In the genomic region with DNA sequence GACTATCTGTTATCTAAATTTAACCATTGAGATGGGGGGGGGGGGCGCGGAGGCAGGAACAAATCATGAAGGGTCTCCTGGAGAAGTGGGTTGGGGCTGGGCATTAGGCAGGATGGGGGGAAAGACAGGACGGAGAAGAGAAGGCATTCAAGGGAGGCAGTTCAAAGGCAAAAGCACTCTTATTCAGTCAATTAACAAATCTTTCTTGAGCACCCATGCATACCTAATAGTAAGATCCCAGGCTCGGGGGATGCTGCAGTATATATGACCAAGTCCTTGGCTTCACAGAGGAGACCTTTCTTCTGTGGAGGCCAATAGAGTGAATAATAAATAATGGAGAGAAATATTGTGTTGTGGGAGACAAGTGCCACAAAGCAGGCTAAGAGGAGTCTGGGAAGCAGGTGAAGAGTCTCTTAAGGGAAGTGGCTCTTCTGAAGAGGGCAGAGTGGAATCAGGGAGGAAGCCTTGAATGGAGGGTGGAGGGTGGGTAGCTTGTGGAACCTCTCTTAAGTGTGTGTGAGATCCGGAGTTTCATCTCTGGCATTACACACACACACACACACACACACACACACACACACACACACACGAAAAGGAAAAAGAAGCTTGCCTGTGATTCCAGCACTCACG, we compare ENCODE assay signal across 11 mouse cellular contexts. TPM values are rescaled to one million over a fixed set of nuclear protein-coding genes. Genes with fewer than 3 reads are reported as not detected.
DNase-seq lines count a peak whose midpoint lies in the region; ATAC-seq and TF ChIP-seq lines count a peak whose summit lies in the region.
"Had no signal": no experiment of that assay in that cellular context is flagged by ENCODE, and none has a peak within 500 bp of the region (broad histone marks: within the 10 kb centered on the region; RNA-seq: fewer than 3 reads in every experiment).

No protein-coding gene starts in this region.

- H3K4me2 ChIP-seq in heart, embryonic 11.5 days, result peak overlapping the region; percentile 60
- peak overlapping the region; percentile 46 for H3K4me2 ChIP-seq in forebrain, embryonic 12.5 days
- H3K4me2 ChIP-seq in intestine, postnatal 0 days (replicated peaks; ENCODE audit: low read depth), result peak overlapping the region; percentile 44; the same call in 1 of the 2 replicates
- peak overlapping the region; percentile 33 for H3K4me2 ChIP-seq in midbrain, embryonic 13.5 days (replicated peaks)

- no peak for DNase-seq in heart, adult 9 months (ENCODE audit: low spot score in 2 of 2)
- no peak for DNase-seq in gastrocnemius, adult 18-20 months (ENCODE audit: low spot score)
- no peak for DNase-seq in natural killer cell, adult 2 months (ENCODE audit: low spot score in 2 of 2)
- DNase-seq in adrenal gland, adult 8-10 months, result no peak
- DNase-seq: gastrocnemius, postnatal 25 days; kidney, adult 9 months had no signal

- no peak for TF ChIP-seq CTCF in intestine, postnatal 0 days (IDR thresholded peaks at IDR 0.05; ENCODE audit: low read depth)

- H3K36me3 ChIP-seq in heart, embryonic 11.5 days (ENCODE audit: control insufficient read depth, insufficient read depth, low read length), result no peaks in the 10 kb centered on the region
- H3K36me3 ChIP-seq in forebrain, embryonic 12.5 days (replicated peaks), result no peaks in the 10 kb centered on the region
- no peaks in the 10 kb centered on the region for H3K36me3 ChIP-seq in intestine, postnatal 0 days (ENCODE audit: control insufficient read depth, insufficient read depth)
- H3K36me3 ChIP-seq in midbrain, embryonic 13.5 days, result no peaks in the 10 kb centered on the region

- WGBS in heart, embryonic 11.5 days (ENCODE audit: insufficient replicate concordance), result 27% methylated on average over 7 of the region's 7 CpGs
- 12% methylated on average over 6 of the region's 7 CpGs for WGBS in forebrain, embryonic 12.5 days
- 33% methylated on average over 7 of the region's 7 CpGs for WGBS in intestine, postnatal 0 days
- 19% methylated on average over 7 of the region's 7 CpGs for WGBS in midbrain, embryonic 13.5 days

- H3K4me3 ChIP-seq in heart, embryonic 11.5 days (ENCODE audit: low read depth, low read length), result peak overlapping the region; percentile 22; the same call in 1 of the 2 replicates
- 0 out of 2 replicates have a peak overlapping the region, but pooled peaks have one; percentile 13 for H3K4me3 ChIP-seq in forebrain, embryonic 12.5 days (replicated peaks)
- no peak overlapping the region for H3K4me3 ChIP-seq in intestine, postnatal 0 days (ENCODE audit: low read depth, low read length)
- no peak overlapping the region for H3K4me3 ChIP-seq in midbrain, embryonic 13.5 days (replicated peaks)

- H3K4me1 ChIP-seq in heart, embryonic 11.5 days (ENCODE audit: control insufficient read depth, insufficient read depth, low read length), result peaks cover 21% of the 10 kb centered on the region
- H3K4me1 ChIP-seq in forebrain, embryonic 12.5 days, result peaks cover 23% of the 10 kb centered on the region
- no peaks in the 10 kb centered on the region; the same call in 1 of the 2 replicates for H3K4me1 ChIP-seq in intestine, postnatal 0 days (replicated peaks; ENCODE audit: control insufficient read depth, insufficient read depth, low read length)
- peaks cover 15% of the 10 kb centered on the region for H3K4me1 ChIP-seq in midbrain, embryonic 13.5 days (replicated peaks)

- no peak overlapping the region for H3K27ac ChIP-seq in heart, embryonic 11.5 days (ENCODE audit: low read depth, low read length)
- peak overlapping the region; percentile 16; the same call in 1 of the 2 replicates for H3K27ac ChIP-seq in forebrain, embryonic 12.5 days
- no peak overlapping the region for H3K27ac ChIP-seq in intestine, postnatal 0 days (ENCODE audit: low read depth, low read length)
- no peak overlapping the region for H3K27ac ChIP-seq in midbrain, embryonic 13.5 days

- H3K9ac ChIP-seq in heart, embryonic 11.5 days (ENCODE audit: low read depth, low read length), result no peak overlapping the region
- H3K9ac ChIP-seq in forebrain, embryonic 12.5 days, result no peak overlapping the region
- H3K9ac ChIP-seq in intestine, postnatal 0 days (ENCODE audit: low read depth, low read length), result no peak overlapping the region
- no peak overlapping the region for H3K9ac ChIP-seq in midbrain, embryonic 13.5 days (replicated peaks)

- H3K9me3 ChIP-seq in heart, embryonic 11.5 days (replicated peaks; ENCODE audit: control insufficient read depth, low read length), result no peaks in the 10 kb centered on the region
- H3K9me3 ChIP-seq in forebrain, embryonic 12.5 days, result no peaks in the 10 kb centered on the region
- H3K9me3 ChIP-seq in intestine, postnatal 0 days (ENCODE audit: control insufficient read depth), result no peaks in the 10 kb centered on the region
- no peaks in the 10 kb centered on the region for H3K9me3 ChIP-seq in midbrain, embryonic 13.5 days

- no peaks in the 10 kb centered on the region for H3K27me3 ChIP-seq in heart, embryonic 11.5 days (ENCODE audit: control insufficient read depth, insufficient read depth, low read length)
- H3K27me3 ChIP-seq in forebrain, embryonic 12.5 days, result no peaks in the 10 kb centered on the region
- no peaks in the 10 kb centered on the region for H3K27me3 ChIP-seq in intestine, postnatal 0 days (replicated peaks; ENCODE audit: control insufficient read depth, insufficient read depth, low read length)
- no peaks in the 10 kb centered on the region; the same call in 1 of the 2 replicates for H3K27me3 ChIP-seq in midbrain, embryonic 13.5 days
- H3K27me3 ChIP-seq: Patski had no signal

- ATAC-seq in heart, embryonic 11.5 days (replicated peaks; ENCODE audit: insufficient number of reproducible peaks, low FRiP score, low TSS enrichment), result no peak
- peak; percentile 55; the same call in 1 of the 2 replicates for ATAC-seq in forebrain, embryonic 12.5 days (ENCODE audit: low FRiP score)
- ATAC-seq in intestine, postnatal 0 days, result no peak
- ATAC-seq in midbrain, embryonic 13.5 days, result 0 out of 2 replicates have a peak, but pooled peaks have one; percentile 12
- ATAC-seq: Patski had no signal

RNA-seq across cellular contexts. Expression of a gene that starts 11.2 kb away (rescaled TPM):
- polyA plus RNA-seq in heart, embryonic 11.5 days (2014; fragmentation: Nextera tagmentation; extraction: Ambion mirVana), result 22.4 and 22.5 TPM in 2 replicates
- 3.1 and 3.6 TPM in 2 replicates for polyA plus RNA-seq in forebrain, embryonic 12.5 days (2016; fragmentation: Nextera tagmentation; extraction: Ambion mirVana)
- polyA plus RNA-seq in intestine, postnatal 0 days (2015; fragmentation: Nextera tagmentation; extraction: Ambion mirVana), result 9.3 and 9.5 TPM in 2 replicates
- 4.1 and 5.5 TPM in 2 replicates for polyA plus RNA-seq in midbrain, embryonic 13.5 days (2015; fragmentation: Nextera tagmentation; extraction: Ambion mirVana)
- total RNA-seq in gastrocnemius, adult 18-20 months (2021), result 1 to 10 TPM; 2.6 to 3.5 TPM
- 1 to 10 TPM; 1.3 to 4.4 (median 2.7) TPM for total RNA-seq in adrenal gland, adult 8-10 months (2022)

RNA-seq across cellular contexts. Expression of a gene that starts 29.1 kb away (rescaled TPM):
- polyA plus RNA-seq in heart, embryonic 11.5 days (2014; fragmentation: Nextera tagmentation; extraction: Ambion mirVana), result 95.3 and 98.1 TPM in 2 replicates
- 37.9 and 48.5 TPM in 2 replicates for polyA plus RNA-seq in forebrain, embryonic 12.5 days (2016; fragmentation: Nextera tagmentation; extraction: Ambion mirVana)
- 76.1 and 92.4 TPM in 2 replicates for polyA plus RNA-seq in intestine, postnatal 0 days (2015; fragmentation: Nextera tagmentation; extraction: Ambion mirVana)
- polyA plus RNA-seq in midbrain, embryonic 13.5 days (2015; fragmentation: Nextera tagmentation; extraction: Ambion mirVana), result 32.8 and 39.4 TPM in 2 replicates
- 10 to 100 TPM; 16.0 to 28.5 TPM for total RNA-seq in gastrocnemius, adult 18-20 months (2021)
- total RNA-seq in adrenal gland, adult 8-10 months (2022), result 10 to 100 TPM; 38.9 to 74.3 (median 55.1) TPM

Comparison
In these comparisons a context has a peak if more than half of its experiments do, and no peak if none do; other contexts are left out.
1. ATAC-seq: peak in forebrain, embryonic 12.5 days (single experiment) and midbrain, embryonic 13.5 days (single experiment); none in heart, embryonic 11.5 days (single experiment) and intestine, postnatal 0 days (single experiment).
2. H3K4me3 ChIP-seq: peak in heart, embryonic 11.5 days (single experiment) and forebrain, embryonic 12.5 days (single experiment); none in intestine, postnatal 0 days (single experiment) and midbrain, embryonic 13.5 days (single experiment).
3. Peak in every context shown above with its lines, with median percentiles within 50 percentile points of each other: H3K4me2 ChIP-seq.